Mouse (Mus musculus) liver, embryonic 14.5 days (tissue): ENCODE measurements at regions not wholly inside any gene's neighbourhood (a gene's known extent, or its start where the extent isn't known, plus 50 kb on each side); places are given as distances from the start of the nearest gene placed in this dataset.

Source experiments
- CTCF ChIP-seq: IDR thresholded peaks from 2 replicates; pipeline ENCODE4 v1.5.1; 2016; ENCODE audit warnings: antibody characterized with exemption, low read depth, control low read depth
- EP300 ChIP-seq: IDR thresholded peaks from 2 replicates; pipeline ENCODE4 v1.6.1; 2016; ENCODE audit warnings: antibody characterized with exemption, low read depth

- no peak for TF ChIP-seq EP300
- TF ChIP-seq CTCF = no peak
Observed at GRCm38 (mm10) chr17:10135111-10135510, 184.5 kb downstream of the Qk start.
